8 mouse cellular contexts compared by ENCODE assay signal in the genomic region with DNA sequence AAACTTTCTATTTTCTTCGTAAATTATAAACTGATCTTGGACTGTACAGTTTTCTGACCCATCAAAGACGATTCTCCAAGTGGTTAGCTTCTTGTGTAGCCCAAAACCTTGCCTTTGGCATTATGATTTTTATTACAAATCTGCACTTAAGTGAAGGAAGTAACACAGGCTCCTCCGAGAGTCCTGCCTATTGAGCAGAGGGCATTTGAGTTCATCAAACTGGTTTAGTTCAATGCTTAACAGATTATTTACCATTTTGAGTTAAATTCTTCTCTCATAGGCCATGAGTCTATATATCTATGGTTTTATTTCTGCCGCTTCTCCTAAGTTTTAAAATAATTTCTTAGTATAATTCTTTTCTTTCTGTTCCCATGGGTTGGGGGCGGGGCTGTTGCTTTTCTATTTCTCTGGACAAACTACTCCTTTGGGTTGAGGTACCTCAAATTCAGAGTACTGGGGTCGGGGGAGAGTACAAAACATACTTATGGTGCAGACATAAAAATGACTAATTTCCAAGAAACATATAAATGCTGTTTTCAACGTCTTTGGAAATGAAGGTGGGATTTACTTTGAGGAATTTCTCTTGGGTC. TPM values are rescaled to one million over a fixed set of nuclear protein-coding genes. Genes with fewer than 3 reads are reported as not detected.
DNase-seq lines count a peak whose midpoint lies in the region; ATAC-seq and TF ChIP-seq lines count a peak whose summit lies in the region.

No protein-coding gene starts in this region.

- WGBS in heart, embryonic 16.5 days = 26% methylated on average over 7 of the region's 7 CpGs
- 28% methylated on average over 7 of the region's 7 CpGs for WGBS in limb, embryonic 14.5 days
- WGBS in neural tube, embryonic 13.5 days = 25% methylated on average over 7 of the region's 7 CpGs

- H3K27ac ChIP-seq in cortical plate, adult 2 months (ENCODE audit: insufficient read depth, low read length) = peak overlapping the region; percentile 83
- H3K27ac ChIP-seq in heart, embryonic 16.5 days (ENCODE audit: low read length) = peak overlapping the region; percentile 47; the same call in 1 of the 2 replicates
- peak overlapping the region; percentile 97 for H3K27ac ChIP-seq in limb, embryonic 14.5 days (replicated peaks; ENCODE audit: low read depth, low read length)
- H3K27ac ChIP-seq in neural tube, embryonic 13.5 days (replicated peaks) = peak overlapping the region; percentile 95; the same call in 1 of the 2 replicates

- H3K4me3 ChIP-seq in cortical plate, adult 2 months (ENCODE audit: insufficient read depth, low read length) = peak overlapping the region; percentile 54
- H3K4me3 ChIP-seq in heart, embryonic 16.5 days (ENCODE audit: low read length) = peak overlapping the region; percentile 67
- H3K4me3 ChIP-seq in limb, embryonic 14.5 days (replicated peaks; ENCODE audit: low read length) = peak overlapping the region; percentile 61
- peak overlapping the region; percentile 52 for H3K4me3 ChIP-seq in neural tube, embryonic 13.5 days

- H3K4me2 ChIP-seq in heart, embryonic 16.5 days (ENCODE audit: low read depth, low read length) = peak overlapping the region; percentile 94
- H3K4me2 ChIP-seq in limb, embryonic 14.5 days (replicated peaks; ENCODE audit: low read depth, low read length, severe bottlenecking) = peak overlapping the region; percentile 88
- H3K4me2 ChIP-seq in neural tube, embryonic 13.5 days = peak overlapping the region; percentile 88

- peak; percentile 26 to 27 for DNase-seq in right cerebral cortex, postnatal 10 days (ENCODE audit: low spot score in 2 of 2)
- no peak for DNase-seq in right cerebral cortex, postnatal 4 days
- peak; percentile 28 for DNase-seq in limb, embryonic 14.5 days (ENCODE audit: low spot score)
- no peak for DNase-seq in ovary, adult 18-20 months (ENCODE audit: low spot score)
- DNase-seq in frontal cortex, postnatal 25 days (ENCODE audit: low spot score in 2 of 2) = no peak

- TF ChIP-seq POLR2A in cortical plate, adult 2 months (IDR thresholded peaks at IDR 0.05; ENCODE audit: extremely low read depth, insufficient read depth, low read length) = no peak
- no peak for TF ChIP-seq POLR2A in limb, embryonic 14.5 days (IDR thresholded peaks at IDR 0.05; ENCODE audit: borderline replicate concordance, extremely low read depth, insufficient read depth, insufficient read length)

- no peak for ATAC-seq in heart, embryonic 16.5 days (replicated peaks; ENCODE audit: extremely low read depth, insufficient read depth, low FRiP score)
- ATAC-seq in limb, embryonic 14.5 days (ENCODE audit: low FRiP score, low read depth) = no peak
- no peak for ATAC-seq in neural tube, embryonic 13.5 days (ENCODE audit: low read depth)

- peak overlapping the region; percentile 64 for H3K9ac ChIP-seq in heart, embryonic 16.5 days (ENCODE audit: low read length)
- H3K9ac ChIP-seq in limb, embryonic 14.5 days (ENCODE audit: low read depth, low read length, severe bottlenecking) = peak overlapping the region; percentile 82
- H3K9ac ChIP-seq in neural tube, embryonic 13.5 days = peak overlapping the region; percentile 82

- peaks cover 2% of the 10 kb centered on the region for H3K4me1 ChIP-seq in cortical plate, adult 2 months (ENCODE audit: control insufficient read depth, insufficient read depth, low read length)
- peaks cover 4% of the 10 kb centered on the region for H3K4me1 ChIP-seq in heart, embryonic 16.5 days (ENCODE audit: control insufficient read depth, insufficient read depth, low read length)
- no peaks in the 10 kb centered on the region for H3K4me1 ChIP-seq in limb, embryonic 14.5 days (ENCODE audit: control insufficient read depth, insufficient read depth, low read length)
- H3K4me1 ChIP-seq in neural tube, embryonic 13.5 days (replicated peaks) = peaks cover 30% of the 10 kb centered on the region

- no peak for TF ChIP-seq CTCF in cortical plate, adult 2 months (IDR thresholded peaks at IDR 0.05; ENCODE audit: extremely low read depth, insufficient read depth, low read length)

- no peaks in the 10 kb centered on the region for H3K36me3 ChIP-seq in heart, embryonic 16.5 days (ENCODE audit: control insufficient read depth, insufficient read depth)
- no peaks in the 10 kb centered on the region for H3K36me3 ChIP-seq in limb, embryonic 14.5 days (ENCODE audit: control insufficient read depth, insufficient read depth, low read length)
- no peaks in the 10 kb centered on the region for H3K36me3 ChIP-seq in neural tube, embryonic 13.5 days

- H3K27me3 ChIP-seq in heart, embryonic 16.5 days (ENCODE audit: control insufficient read depth, insufficient read depth, low read length) = no peaks in the 10 kb centered on the region
- H3K27me3 ChIP-seq in limb, embryonic 14.5 days (ENCODE audit: control insufficient read depth, insufficient read depth, low read length) = no peaks in the 10 kb centered on the region
- H3K27me3 ChIP-seq in neural tube, embryonic 13.5 days = 0 out of 2 replicates have a peak, but pooled peaks cover 3% of the 10 kb centered on the region

- H3K9me3 ChIP-seq in heart, embryonic 16.5 days (replicated peaks; ENCODE audit: control insufficient read depth, low read length) = no peaks in the 10 kb centered on the region
- no peaks in the 10 kb centered on the region for H3K9me3 ChIP-seq in limb, embryonic 14.5 days (ENCODE audit: control insufficient read depth, low read length)
- no peaks in the 10 kb centered on the region for H3K9me3 ChIP-seq in neural tube, embryonic 13.5 days

RNA-seq across cellular contexts. Expression of a gene that starts 0.6 kb away (rescaled TPM):
- 4.0 and 4.6 TPM in 2 replicates for polyA plus RNA-seq in cortical plate, adult 2 months (2012; rRNA removed)
- polyA plus RNA-seq in heart, embryonic 16.5 days (2015; fragmentation: Nextera tagmentation; extraction: Ambion mirVana) = 10.4 and 11.5 TPM in 2 replicates
- 7.4 and 7.7 TPM in 2 replicates for polyA plus RNA-seq in limb, embryonic 14.5 days (2012; rRNA removed)
- 15.8 and 16.4 TPM in 2 replicates for polyA plus RNA-seq in limb, embryonic 14.5 days (2014; fragmentation: Nextera tagmentation; extraction: Ambion mirVana)
- 6.1 and 8.1 TPM in 2 replicates for polyA plus RNA-seq in neural tube, embryonic 13.5 days (2015; fragmentation: Nextera tagmentation; extraction: Ambion mirVana)

RNA-seq across cellular contexts. Expression of a gene that starts 2.0 kb away (rescaled TPM):
- polyA plus RNA-seq in cortical plate, adult 2 months (2012; rRNA removed) = 4.2 and 4.6 TPM in 2 replicates
- polyA plus RNA-seq in heart, embryonic 16.5 days (2015; fragmentation: Nextera tagmentation; extraction: Ambion mirVana) = 1.9 and 2.0 TPM in 2 replicates
- 3.0 and 3.4 TPM in 2 replicates for polyA plus RNA-seq in limb, embryonic 14.5 days (2012; rRNA removed)
- polyA plus RNA-seq in limb, embryonic 14.5 days (2014; fragmentation: Nextera tagmentation; extraction: Ambion mirVana) = 1.2 and 1.5 TPM in 2 replicates
- 1.6 and 2.1 TPM in 2 replicates for polyA plus RNA-seq in neural tube, embryonic 13.5 days (2015; fragmentation: Nextera tagmentation; extraction: Ambion mirVana)

RNA-seq across cellular contexts. Expression of a gene that starts 41.6 kb away (rescaled TPM):
- 4.4 and 8.9 TPM in 2 replicates for polyA plus RNA-seq in cortical plate, adult 2 months (2012; rRNA removed)
- polyA plus RNA-seq in heart, embryonic 16.5 days (2015; fragmentation: Nextera tagmentation; extraction: Ambion mirVana) = 48.7 and 49.1 TPM in 2 replicates
- polyA plus RNA-seq in limb, embryonic 14.5 days (2012; rRNA removed) = 9.4 and 9.8 TPM in 2 replicates
- 95.5 and 101 TPM in 2 replicates for polyA plus RNA-seq in limb, embryonic 14.5 days (2014; fragmentation: Nextera tagmentation; extraction: Ambion mirVana)
- 37.3 and 43.1 TPM in 2 replicates for polyA plus RNA-seq in neural tube, embryonic 13.5 days (2015; fragmentation: Nextera tagmentation; extraction: Ambion mirVana)

RNA-seq across cellular contexts. Expression of a gene that starts 47.4 kb away (rescaled TPM):
- polyA plus RNA-seq in cortical plate, adult 2 months (2012; rRNA removed) = 2.6 and 3.0 TPM in 2 replicates
- 1.4 and 1.8 TPM in 2 replicates for polyA plus RNA-seq in heart, embryonic 16.5 days (2015; fragmentation: Nextera tagmentation; extraction: Ambion mirVana)
- 30.0 and 33.8 TPM in 2 replicates for polyA plus RNA-seq in limb, embryonic 14.5 days (2012; rRNA removed)
- polyA plus RNA-seq in limb, embryonic 14.5 days (2014; fragmentation: Nextera tagmentation; extraction: Ambion mirVana) = 6.8 and 10.4 TPM in 2 replicates
- polyA plus RNA-seq in neural tube, embryonic 13.5 days (2015; fragmentation: Nextera tagmentation; extraction: Ambion mirVana) = 0.63 and 2.0 TPM in 2 replicates

RNA-seq across cellular contexts. Expression of a gene that starts 48.8 kb away (rescaled TPM):
- 0.32 and 0.92 TPM in 2 replicates for polyA plus RNA-seq in cortical plate, adult 2 months (2012; rRNA removed)
- 1.2 and 1.8 TPM in 2 replicates for polyA plus RNA-seq in heart, embryonic 16.5 days (2015; fragmentation: Nextera tagmentation; extraction: Ambion mirVana)
- 6.1 and 13.9 TPM in 2 replicates for polyA plus RNA-seq in limb, embryonic 14.5 days (2012; rRNA removed)
- polyA plus RNA-seq in limb, embryonic 14.5 days (2014; fragmentation: Nextera tagmentation; extraction: Ambion mirVana) = 1.2 and 5.3 TPM in 2 replicates
- polyA plus RNA-seq in neural tube, embryonic 13.5 days (2015; fragmentation: Nextera tagmentation; extraction: Ambion mirVana) = 1.2 and 1.3 TPM in 2 replicates

Comparison
In these comparisons a context has a peak if more than half of its experiments do, and no peak if none do; other contexts are left out.
1. DNase-seq: peak in right cerebral cortex, postnatal 10 days (2 of 2) and limb, embryonic 14.5 days (single experiment); none in right cerebral cortex, postnatal 4 days (single experiment), ovary, adult 18-20 months (single experiment) and frontal cortex, postnatal 25 days (0 of 2).
2. H3K27ac ChIP-seq: peak in every context shown above with its lines; median percentile 97 in limb, embryonic 14.5 days; 95 in neural tube, embryonic 13.5 days; 83 in cortical plate, adult 2 months; 47 in heart, embryonic 16.5 days.
3. Peak in every context shown above with its lines, with median percentiles within 50 percentile points of each other: H3K4me3 ChIP-seq, H3K4me2 ChIP-seq and H3K9ac ChIP-seq.